Mouse (Mus musculus) CH12.LX (cell line): Measurements from ENCODE around the gene Matn4. TPM values are rescaled to one million over a fixed set of nuclear protein-coding genes. Genes with fewer than 3 reads are reported as not detected.

Experiments
- DNase-seq: peaks from one replicate; pipeline ENCODE4 v3.0.0-alpha.2; 2013; ENCODE audit errors: extremely low read depth
- H3K27ac ChIP-seq: 2 replicates; pipeline ENCODE4 v1.5.1; 2012; ENCODE audit warnings: low read depth, mild to moderate bottlenecking, control low read depth, moderate library complexity; ENCODE audit not compliant: insufficient read depth
- H3K27me3 ChIP-seq: replicated peaks from 2 replicates; pipeline ENCODE3; 2012; ENCODE audit warnings: inconsistent platforms
- H3K36me3 ChIP-seq, 2 experiments: replicated peaks in 1 of 2; 2 replicates each; pipeline versions ENCODE3 to v1.6.1; 2012; ENCODE audit warnings: inconsistent platforms in 1 of 2, low read length in 1 of 2, mild to moderate bottlenecking in 1 of 2, mixed read lengths in 1 of 2, moderate library complexity in 1 of 2; ENCODE audit not compliant: control insufficient read depth in 1 of 2, insufficient read depth in 1 of 2
- H3K4me1 ChIP-seq, 2 experiments: 2 replicates each; pipeline ENCODE4 v1.6.1; 2012; ENCODE audit warnings: inconsistent platforms in 1 of 2, moderate library complexity in 1 of 2; ENCODE audit not compliant: insufficient read depth in 2 of 2, control insufficient read depth in 1 of 2
- H3K4me2 ChIP-seq: 2 replicates; pipeline ENCODE4 v1.6.1; 2012; ENCODE audit warnings: low read depth, mild to moderate bottlenecking, control low read depth; ENCODE audit not compliant: poor library complexity, insufficient read depth, severe bottlenecking
- H3K4me3 ChIP-seq, 3 experiments: fragments of 150-350 bp in 1 of 3; sonication (generic) in 1 of 3; replicated peaks in 1 of 3; 2 replicates each; pipeline versions ENCODE3 to v1.5.1; 2011 to 2012; ENCODE audit warnings: low read depth in 2 of 3, low read length in 2 of 3, mild to moderate bottlenecking in 2 of 3, moderate library complexity in 2 of 3, control low read depth in 1 of 3, improper control_type of control experiment in 1 of 3, inconsistent platforms in 1 of 3, mixed read lengths in 1 of 3; ENCODE audit not compliant: poor library complexity in 1 of 3
- H3K79me2 ChIP-seq: replicated peaks from 2 replicates; pipeline ENCODE4 v1.6.1; 2012; ENCODE audit warnings: mild to moderate bottlenecking, moderate library complexity; ENCODE audit not compliant: control insufficient read depth, poor library complexity, insufficient read depth, severe bottlenecking; ENCODE audit errors: extremely low read depth
- H3K9ac ChIP-seq: 2 replicates; pipeline ENCODE4 v1.6.1; 2012; ENCODE audit warnings: low read depth, mild to moderate bottlenecking, control low read depth, moderate library complexity; ENCODE audit not compliant: insufficient read depth
- H3K9me3 ChIP-seq: replicated peaks from 2 replicates; pipeline ENCODE3; 2012; ENCODE audit warnings: low read length, inconsistent platforms, mixed read lengths
- BHLHE40 ChIP-seq: IDR thresholded peaks from 2 replicates; pipeline ENCODE4 v1.6.1; 2011; ENCODE audit warnings: mild to moderate bottlenecking, low read depth, low read length, improper control_type of control experiment
- CTCF ChIP-seq, 2 experiments: IDR thresholded peaks in 1 of 2; conservative IDR thresholded peaks in 1 of 2; 2 replicates each; pipeline ENCODE4 v1.5.1; 2011 to 2012; ENCODE audit warnings: low read depth in 2 of 2, low read length in 2 of 2, improper control_type of control experiment in 1 of 2, inconsistent platforms in 1 of 2, mild to moderate bottlenecking in 1 of 2, moderate library complexity in 1 of 2
- E2F4 ChIP-seq: IDR thresholded peaks from 2 replicates; pipeline ENCODE4 v1.6.1; 2011; ENCODE audit warnings: low read depth, low read length, improper control_type of control experiment; ENCODE audit not compliant: insufficient replicate concordance
- ELF1 ChIP-seq: IDR thresholded peaks from 2 replicates; pipeline ENCODE4 v1.6.1; 2014; ENCODE audit warnings: low read depth, mild to moderate bottlenecking, inconsistent platforms, low read length, improper control_type of control experiment
- GABPA ChIP-seq: IDR thresholded peaks from 2 replicates; pipeline ENCODE4 v1.6.1; 2012; ENCODE audit warnings: low read depth, low read length, improper control_type of control experiment, inconsistent platforms; ENCODE audit not compliant: insufficient replicate concordance
- HCFC1 ChIP-seq: IDR thresholded peaks from 2 replicates; pipeline ENCODE4 v1.6.1; 2012; ENCODE audit warnings: low read depth, mild to moderate bottlenecking, inconsistent platforms, low read length, improper control_type of control experiment
- IRF4 ChIP-seq: IDR thresholded peaks from 2 replicates; pipeline ENCODE4 v1.6.1; 2014; ENCODE audit warnings: low read depth, mild to moderate bottlenecking, inconsistent platforms, low read length, improper control_type of control experiment
- JUND ChIP-seq: conservative IDR thresholded peaks from 2 replicates; pipeline ENCODE4 v1.6.1; 2011; ENCODE audit warnings: low read depth, low read length, improper control_type of control experiment
- MAX ChIP-seq: IDR thresholded peaks from 2 replicates; pipeline ENCODE4 v1.6.1; 2011; ENCODE audit warnings: low read length, improper control_type of control experiment
- MAZ ChIP-seq: IDR thresholded peaks from 2 replicates; pipeline ENCODE4 v1.6.1; 2012; ENCODE audit warnings: low read depth, mild to moderate bottlenecking, inconsistent platforms, low read length, improper control_type of control experiment, moderate library complexity
- MEF2A ChIP-seq: IDR thresholded peaks from 2 replicates; pipeline ENCODE4 v1.6.1; 2014; ENCODE audit warnings: low read depth, mild to moderate bottlenecking, inconsistent platforms, low read length, improper control_type of control experiment, borderline replicate concordance
- MXI1 ChIP-seq: IDR thresholded peaks from 2 replicates; pipeline ENCODE4 v1.6.1; 2011; ENCODE audit warnings: mild to moderate bottlenecking, low read depth, low read length, improper control_type of control experiment
- NELFE ChIP-seq: IDR thresholded peaks from 2 replicates; pipeline ENCODE4 v1.6.1; 2011; ENCODE audit warnings: low read depth, low read length, improper control_type of control experiment
- PAX5 ChIP-seq: IDR thresholded peaks from 2 replicates; pipeline ENCODE4 v1.6.1; 2012; ENCODE audit warnings: low read length, inconsistent platforms, mixed read lengths
- POLR2A ChIP-seq: IDR thresholded peaks from 2 replicates; pipeline ENCODE4 v1.6.1; 2011; ENCODE audit warnings: low read depth, mild to moderate bottlenecking, improper control_type of control experiment, low read length
- RAD21 ChIP-seq: IDR thresholded peaks from 2 replicates; pipeline ENCODE4 v1.6.1; 2011; ENCODE audit warnings: low read depth, mild to moderate bottlenecking, low read length, improper control_type of control experiment, moderate library complexity
- RCOR1 ChIP-seq: conservative IDR thresholded peaks from 2 replicates; pipeline ENCODE4 v1.6.1; 2012; ENCODE audit warnings: low read depth, mild to moderate bottlenecking, inconsistent platforms, low read length, improper control_type of control experiment
- SMC3 ChIP-seq: IDR thresholded peaks from 2 replicates; pipeline ENCODE4 v1.6.1; 2011; ENCODE audit warnings: low read depth, low read length, improper control_type of control experiment
- USF1 ChIP-seq: IDR thresholded peaks from 2 replicates; pipeline ENCODE4 v1.6.1; 2014; ENCODE audit warnings: low read depth, mild to moderate bottlenecking, inconsistent platforms, low read length, improper control_type of control experiment
- USF2 ChIP-seq: conservative IDR thresholded peaks from 2 replicates; pipeline ENCODE4 v1.6.1; 2011; ENCODE audit warnings: low read depth, low read length, improper control_type of control experiment
- ZC3H11A ChIP-seq: IDR thresholded peaks from 2 replicates; pipeline ENCODE4 v1.6.1; 2012; ENCODE audit warnings: low read depth, mild to moderate bottlenecking, inconsistent platforms, low read length, improper control_type of control experiment
- dilution Hi-C: fragments of 300-500 bp; cut with MboI; formaldehyde crosslinking; loops from 2 replicates; pipeline ENCODE4 v1.14.3; 2020; ENCODE audit warnings: low sequenced_read_pairs; ENCODE audit not compliant: extremely low pct_unique_long_range_greater_than_20kb, extremely low pct_ligation_motif_present
- in situ Hi-C: fragments of 300-500 bp; cut with MboI; formaldehyde crosslinking; loops from 3 replicates; pipeline ENCODE4 v1.14.3; 2019; ENCODE audit warnings: low sequenced_read_pairs, low pct_ligation_motif_present, low pct_unique_long_range_greater_than_20kb, mixed read lengths
- polyA plus RNA-seq: library from polyadenylated mRNA; unstranded; fragments of >175 nt; gene quantifications from 2 replicates; pipeline ENCODE4 v1.2.1, GENCODE M21; 2012; ENCODE audit warnings: low read depth; ENCODE audit not compliant: insufficient read length
- total RNA-seq, 2 experiments: library from RNA; depleted of rRNA; stranded (reverse); fragments of 300-350 nt in 1 of 2; fragments of >200 nt in 1 of 2; gene quantifications; 2 replicates each; pipeline ENCODE4 v1.2.3; 2012 to 2014

Matn4 gene
- total and polyA plus RNA-seq, 3 experiments: not detected

- DNase-seq: no peak
- no peak overlapping the region for H3K9ac ChIP-seq
- H3K36me3 ChIP-seq: peaks cover 0 to 29% of the 10 kb centered on the region in 2 experiments
- H3K79me2 ChIP-seq: peaks cover 49% of the 10 kb centered on the region
- H3K4me2 ChIP-seq: no peak overlapping the region
- dilution Hi-C loops: no loop called here
- peaks cover 36 to 82% of the 10 kb centered on the region in 2 experiments for H3K4me1 ChIP-seq
- H3K27me3 ChIP-seq: peaks cover 2% of the 10 kb centered on the region
- H3K4me3 ChIP-seq: no peak overlapping the region
- H3K27ac ChIP-seq: no peak overlapping the region
- H3K9me3 ChIP-seq: no peaks in the 10 kb centered on the region
- in situ Hi-C loops: no loop called here
- TF ChIP-seq POLR2A (no peak), RCOR1 (no peak), USF1 (no peak), USF2 (no peak), RAD21 (no peak), NELFE (no peak), JUND (no peak), MAX (no peak), SMC3 (no peak), BHLHE40 (no peak), HCFC1 (no peak), ELF1 (no peak), PAX5 (no peak), CTCF (conservative IDR thresholded peaks at IDR 0.05 in 1 of 2, IDR thresholded peaks at IDR 0.05 in 1 of 2; ENCODE audit: low read depth in 2 of 2, low read length in 2 of 2) (no peak)
Measured at GRCm38 (mm10) chr2:164439001-164439421, 34.1 kb upstream of the Matn4 start.

GRCm38 (mm10) chr2:164438257-164438656 is 33.3 kb upstream of the Matn4 start:
- Histone ChIP-seq H3K4me3 (no peak overlapping the region), H3K36me3 (peaks cover 0 to 36% of the 10 kb centered on the region in 2 experiments), H3K4me2 (no peak overlapping the region), H3K27me3 (no peaks in the 10 kb centered on the region), H3K4me1 (peaks cover 28 to 74% of the 10 kb centered on the region in 2 experiments), H3K79me2 (peaks cover 56% of the 10 kb centered on the region), H3K9ac (no peak overlapping the region), H3K9me3 (no peaks in the 10 kb centered on the region), H3K27ac (no peak overlapping the region)
- no peak for TF ChIP-seq MEF2A
- TF ChIP-seq RCOR1: no peak
- no peak for TF ChIP-seq IRF4
- no peak for TF ChIP-seq POLR2A
- TF ChIP-seq E2F4: no peak
- no peak for TF ChIP-seq GABPA
- TF ChIP-seq NELFE: no peak
- no peak for TF ChIP-seq MXI1
- TF ChIP-seq ZC3H11A: no peak
- TF ChIP-seq ELF1: no peak
- TF ChIP-seq MAZ: no peak
- no peak for TF ChIP-seq BHLHE40
- DNase-seq: no peak
- in situ Hi-C loops: no loop called here
- dilution Hi-C loops: no loop called here
